Mouse (Mus musculus): ENCODE results near the gene Tmem251. TPM values are rescaled to one million over a fixed set of nuclear protein-coding genes. Genes with fewer than 3 reads are reported as not detected.

Tmem251 gene
- polyA plus RNA-seq, 1 experiment from 2014 or later = 11.6 TPM

GRCm38 (mm10) chr12:102740285-102740684 is 3.3 kb upstream of the Tmem251 start:
- WGBS = 79% methylated on average over 3 of the region's 3 CpGs
- Histone ChIP-seq H3K4me2 (replicated peaks) (no peak overlapping the region), H3K9me3 (no peaks in the 10 kb centered on the region), H3K27me3 (replicated peaks) (no peaks in the 10 kb centered on the region), H3K4me1 (peaks cover 20% of the 10 kb centered on the region), H3K27ac (no peak overlapping the region), H3K4me3 (no peak overlapping the region), H3K9ac (no peak overlapping the region), H3K36me3 (no peaks in the 10 kb centered on the region)
- ATAC-seq (ENCODE audit: low FRiP score, low read depth) = no peak

- Histone ChIP-seq H3K36me3 (no peaks in the 10 kb centered on the region), H3K9me3 (no peaks in the 10 kb centered on the region), H3K27ac (no peak overlapping the region), H3K4me3 (no peak overlapping the region), H3K27me3 (replicated peaks) (no peaks in the 10 kb centered on the region), H3K4me1 (peaks cover 20% of the 10 kb centered on the region), H3K9ac (no peak overlapping the region), H3K4me2 (replicated peaks) (peak overlapping the region; percentile 88; the same call in 1 of the 2 replicates)
- WGBS = 88% methylated on average over 7 of the region's 7 CpGs
- ATAC-seq (ENCODE audit: low FRiP score, low read depth) = no peak
Observed at GRCm38 (mm10) chr12:102742056-102742455, 1.5 kb upstream of the Tmem251 start.

GRCm38 (mm10) chr12:102743036-102743588 is 450 bp upstream of the Tmem251 start:
- Histone ChIP-seq H3K4me3 (peak overlapping the region; percentile 90), H3K4me1 (peaks cover 20% of the 10 kb centered on the region), H3K4me2 (replicated peaks) (peak overlapping the region; percentile 88), H3K27me3 (replicated peaks) (no peaks in the 10 kb centered on the region), H3K9ac (peak overlapping the region; percentile 90), H3K9me3 (no peaks in the 10 kb centered on the region), H3K27ac (peak overlapping the region; percentile 88), H3K36me3 (no peaks in the 10 kb centered on the region)
- WGBS = 1% methylated on average over 33 of the region's 33 CpGs
- peak; percentile 69 for ATAC-seq (ENCODE audit: low FRiP score, low read depth)

GRCm38 (mm10) chr12:102744839-102745238 is 1.3 kb downstream of the Tmem251 start:
- no peak overlapping the region for H3K4me3 ChIP-seq
- H3K36me3 ChIP-seq = 0 out of 2 replicates have a peak, but pooled peaks cover 5% of the 10 kb centered on the region
- H3K9me3 ChIP-seq = no peaks in the 10 kb centered on the region
- peaks cover 20% of the 10 kb centered on the region for H3K4me1 ChIP-seq
- WGBS = 67% methylated on average over 6 of the region's 6 CpGs
- H3K27ac ChIP-seq = no peak overlapping the region
- no peaks in the 10 kb centered on the region for H3K27me3 ChIP-seq (replicated peaks)
- ATAC-seq (ENCODE audit: low FRiP score, low read depth) = no peak
- peak overlapping the region; percentile 90; the same call in 1 of the 2 replicates for H3K9ac ChIP-seq
- peak overlapping the region; percentile 88 for H3K4me2 ChIP-seq (replicated peaks)

GRCm38 (mm10) chr12:102748256-102748655 is 4.7 kb downstream of the Tmem251 start:
- ATAC-seq (ENCODE audit: low FRiP score, low read depth) = no peak
- Histone ChIP-seq H3K36me3 (0 out of 2 replicates have a peak, but pooled peaks cover 5% of the 10 kb centered on the region), H3K4me2 (replicated peaks) (no peak overlapping the region), H3K27ac (no peak overlapping the region), H3K9ac (no peak overlapping the region), H3K4me1 (peaks cover 11% of the 10 kb centered on the region), H3K9me3 (no peaks in the 10 kb centered on the region), H3K27me3 (replicated peaks) (no peaks in the 10 kb centered on the region), H3K4me3 (no peak overlapping the region)
- WGBS = 89% methylated on average over 3 of the region's 3 CpGs

GRCm38 (mm10) chr12:102756304-102756703 is 12.7 kb downstream of the Tmem251 start:
- Histone ChIP-seq H3K4me1 (peaks cover 19% of the 10 kb centered on the region), H3K36me3 (no peaks in the 10 kb centered on the region), H3K4me2 (replicated peaks) (peak overlapping the region; percentile 90), H3K27ac (no peak overlapping the region), H3K9me3 (no peaks in the 10 kb centered on the region), H3K27me3 (replicated peaks) (no peaks in the 10 kb centered on the region), H3K9ac (peak overlapping the region; percentile 65), H3K4me3 (peak overlapping the region; percentile 82; the same call in 1 of the 2 replicates)
- WGBS = 87% methylated on average over 7 of the region's 7 CpGs
- ATAC-seq (ENCODE audit: low FRiP score, low read depth) = no peak

- H3K4me1 ChIP-seq = peaks cover 19% of the 10 kb centered on the region
- peak overlapping the region; percentile 59; the same call in 1 of the 2 replicates for H3K27ac ChIP-seq
- peak overlapping the region; percentile 90 for H3K4me2 ChIP-seq (replicated peaks)
- H3K27me3 ChIP-seq (replicated peaks) = no peaks in the 10 kb centered on the region
- ATAC-seq (ENCODE audit: low FRiP score, low read depth) = peak; percentile 84; the same call in 1 of the 2 replicates
- WGBS = 2% methylated on average over 46 of the region's 46 CpGs
- peak overlapping the region; percentile 82 for H3K4me3 ChIP-seq
- H3K36me3 ChIP-seq = peaks cover under 1% of the 10 kb centered on the region; the same call in 1 of the 2 replicates
- H3K9ac ChIP-seq = peak overlapping the region; percentile 65
- no peaks in the 10 kb centered on the region for H3K9me3 ChIP-seq
Observed at GRCm38 (mm10) chr12:102757055-102757688, 13.6 kb downstream of the Tmem251 start.

GRCm38 (mm10) chr12:102757689-102758402 is 14.3 kb downstream of the Tmem251 start, which contains the start of the genes Gm28051, Gon7 and Ubr7:
Gene Gm28051, minus strand, starts transcription at chr12:102757765.
Gene Gon7, minus strand, starts transcription at chr12:102757803.
Gene Ubr7, plus strand, starts transcription at chr12:102757967.
- WGBS = under 1% methylated on average over 73 of the region's 73 CpGs

GRCm38 (mm10) chr12:102758403-102758756 is 14.8 kb downstream of the Tmem251 start, which contains the start of gene Gm20604:
Gene Gm20604, minus strand, starts transcription at chr12:102758672.
- Histone ChIP-seq H3K27me3 (replicated peaks) (no peaks in the 10 kb centered on the region), H3K27ac (peak within 1 kb of the TSS; percentile 59; the same call in 1 of the 2 replicates), H3K4me1 (peaks cover 19% of the 10 kb centered on the region), H3K4me3 (peak within 1 kb of the TSS; percentile 82), H3K9ac (peak within 1 kb of the TSS; percentile 69), H3K9me3 (no peaks in the 10 kb centered on the region), H3K36me3 (peaks cover 5% of the 10 kb centered on the region), H3K4me2 (replicated peaks) (peak within 1 kb of the TSS; percentile 90)
- peak; percentile 1; the same call in 1 of the 2 replicates for ATAC-seq (ENCODE audit: low FRiP score, low read depth)
- 0% methylated on average over 10 of the region's 10 CpGs for WGBS

More at GRCm38 (mm10) chr12:102757689-102758402, 14.3 kb downstream of the Tmem251 start, which contains the start of the genes Gm28051, Gon7 and Ubr7:
- Histone ChIP-seq H3K27ac (peak within 1 kb of the TSS; percentile 59; the same call in 1 of the 2 replicates), H3K4me3 (peak within 1 kb of the TSS; percentile 82), H3K9ac (peak within 1 kb of the TSS; percentile 69), H3K4me1 (peaks cover 19% of the 10 kb centered on the region), H3K9me3 (no peaks in the 10 kb centered on the region), H3K36me3 (peaks cover 5% of the 10 kb centered on the region), H3K4me2 (replicated peaks) (peak within 1 kb of the TSS; percentile 90), H3K27me3 (replicated peaks) (no peaks in the 10 kb centered on the region)
- peak; percentile 98 for ATAC-seq (ENCODE audit: low FRiP score, low read depth)

- H3K27ac ChIP-seq = no peak overlapping the region
- H3K9ac ChIP-seq = peak overlapping the region; percentile 69
- ATAC-seq (ENCODE audit: low FRiP score, low read depth) = no peak
- H3K4me1 ChIP-seq = peaks cover 19% of the 10 kb centered on the region
- no peaks in the 10 kb centered on the region for H3K9me3 ChIP-seq
- H3K4me2 ChIP-seq (replicated peaks) = peak overlapping the region; percentile 90
- 0% methylated on average over 5 of the region's 5 CpGs for WGBS
- H3K27me3 ChIP-seq (replicated peaks) = no peaks in the 10 kb centered on the region
- H3K36me3 ChIP-seq = peaks cover 9% of the 10 kb centered on the region
- H3K4me3 ChIP-seq = peak overlapping the region; percentile 82
Observed at GRCm38 (mm10) chr12:102758936-102759335, 15.4 kb downstream of the Tmem251 start.

GRCm38 (mm10) chr12:102761668-102762067 is 18.1 kb downstream of the Tmem251 start:
- Histone ChIP-seq H3K4me1 (peaks cover 13% of the 10 kb centered on the region), H3K36me3 (peaks cover 23% of the 10 kb centered on the region), H3K4me2 (replicated peaks) (no peak overlapping the region), H3K27ac (no peak overlapping the region), H3K4me3 (no peak overlapping the region), H3K9ac (no peak overlapping the region), H3K27me3 (replicated peaks) (no peaks in the 10 kb centered on the region), H3K9me3 (no peaks in the 10 kb centered on the region)
- WGBS = 96% methylated on average over 3 of the region's 3 CpGs
- ATAC-seq (ENCODE audit: low FRiP score, low read depth) = no peak

- Histone ChIP-seq H3K4me3 (no peak overlapping the region), H3K27ac (no peak overlapping the region), H3K4me2 (replicated peaks) (no peak overlapping the region), H3K4me1 (peaks cover 8% of the 10 kb centered on the region), H3K9ac (no peak overlapping the region), H3K9me3 (no peaks in the 10 kb centered on the region), H3K27me3 (replicated peaks) (no peaks in the 10 kb centered on the region), H3K36me3 (peaks cover 41% of the 10 kb centered on the region)
- no peak for ATAC-seq (ENCODE audit: low FRiP score, low read depth)
Observed at GRCm38 (mm10) chr12:102763696-102764095, 20.1 kb downstream of the Tmem251 start.
